Mouse (Mus musculus): Measurements from ENCODE around the gene Kcnn1. TPM values are rescaled to one million over a fixed set of nuclear protein-coding genes. Genes with fewer than 3 reads are reported as not detected.

The Kcnn1 gene
- polyA plus RNA-seq, 1 experiment from 2014 or later = 0.72 TPM

DNA sequence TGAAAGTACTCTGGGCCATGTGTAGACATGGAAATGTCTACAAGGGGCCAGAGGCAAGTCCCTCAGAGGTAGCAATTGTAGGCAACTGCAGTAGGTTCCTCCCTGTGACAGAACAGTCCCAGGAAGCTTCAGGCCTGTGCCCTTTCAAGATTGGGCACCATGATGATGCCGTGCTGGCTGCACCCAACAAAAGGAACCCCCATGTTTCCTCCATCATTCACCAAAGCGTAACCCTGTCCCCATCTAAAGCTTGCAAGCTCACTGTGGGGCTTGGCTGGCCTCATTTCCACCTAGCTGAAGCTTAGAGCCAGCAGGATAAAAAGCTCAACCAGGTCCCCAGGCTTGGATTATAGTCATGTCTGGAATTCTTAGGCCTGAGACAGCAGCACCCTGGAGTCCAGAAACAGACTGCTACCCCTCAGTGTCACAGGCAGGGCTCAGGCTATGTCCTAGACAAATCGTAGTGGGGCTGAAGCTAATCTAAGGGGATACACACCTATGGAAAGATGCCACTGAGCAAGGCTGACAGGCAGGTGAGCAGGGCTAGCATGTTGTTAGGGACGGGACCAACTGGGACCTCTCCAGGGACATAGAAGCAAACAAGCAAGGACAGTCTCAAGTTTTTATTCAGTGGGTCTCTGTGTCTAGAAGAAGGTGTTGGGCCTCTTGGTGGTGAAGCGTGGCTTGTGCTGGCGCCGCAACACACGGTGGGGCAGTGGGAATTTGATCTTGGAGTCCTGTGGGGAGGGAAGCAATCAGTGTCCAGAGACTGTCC lies 31.9 kb upstream of the Kcnn1 start:
- no peaks in the 10 kb centered on the region; the same call in 1 of the 2 replicates for H3K27me3 ChIP-seq (ENCODE audit: control insufficient read depth, insufficient read depth, low read length)
- H3K4me3 ChIP-seq (ENCODE audit: low read depth, low read length) = no peak overlapping the region
- H3K4me1 ChIP-seq (replicated peaks; ENCODE audit: control insufficient read depth, insufficient read depth) = peaks cover 4% of the 10 kb centered on the region; the same call in 1 of the 2 replicates
- H3K36me3 ChIP-seq (ENCODE audit: control insufficient read depth, insufficient read depth, low read length) = peaks cover 12% of the 10 kb centered on the region
- no peak for ATAC-seq (ENCODE audit: low FRiP score, low TSS enrichment)
- no peak for DNase-seq (ENCODE audit: low spot score)
- 85% methylated on average over 8 of the region's 8 CpGs for WGBS
- no peak overlapping the region for H3K4me2 ChIP-seq (replicated peaks; ENCODE audit: low read depth)
- H3K27ac ChIP-seq (replicated peaks) = no peak overlapping the region
- H3K9me3 ChIP-seq (ENCODE audit: control insufficient read depth, low read length) = no peaks in the 10 kb centered on the region
- H3K9ac ChIP-seq (ENCODE audit: low read length) = no peak overlapping the region
- TF ChIP-seq CTCF (IDR thresholded peaks at IDR 0.05; ENCODE audit: low read depth) (no peak), EP300 (optimal IDR thresholded peaks at IDR 0.05) (no peak)

DNA sequence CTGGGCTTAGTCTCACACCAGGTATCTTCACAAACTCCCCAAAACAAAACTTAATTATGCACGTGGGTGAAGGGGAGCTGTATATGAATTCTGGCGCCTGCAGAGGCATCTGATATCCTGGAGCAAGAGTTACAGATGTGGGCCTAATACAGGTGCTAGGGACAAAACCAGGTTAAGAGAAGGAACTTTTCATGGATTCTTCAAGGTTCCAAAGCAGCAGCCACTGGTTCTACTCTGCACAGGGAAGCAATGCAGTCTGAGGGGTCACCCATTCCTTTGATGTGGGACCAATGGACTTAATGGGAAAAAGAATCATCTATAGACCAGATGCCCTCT lies 31.3 kb upstream of the Kcnn1 start:
- Histone ChIP-seq H3K4me3 (ENCODE audit: low read depth, low read length) (no peak overlapping the region), H3K4me1 (replicated peaks; ENCODE audit: control insufficient read depth, insufficient read depth) (peaks cover 4% of the 10 kb centered on the region; the same call in 1 of the 2 replicates), H3K4me2 (replicated peaks; ENCODE audit: low read depth) (no peak overlapping the region), H3K36me3 (ENCODE audit: control insufficient read depth, insufficient read depth, low read length) (peaks cover 12% of the 10 kb centered on the region), H3K27me3 (ENCODE audit: control insufficient read depth, insufficient read depth, low read length) (no peaks in the 10 kb centered on the region; the same call in 1 of the 2 replicates), H3K9ac (ENCODE audit: low read length) (no peak overlapping the region), H3K27ac (replicated peaks) (no peak overlapping the region), H3K9me3 (ENCODE audit: control insufficient read depth, low read length) (no peaks in the 10 kb centered on the region)
- DNase-seq (ENCODE audit: low spot score) (no peak), ATAC-seq (ENCODE audit: low FRiP score, low TSS enrichment) (no peak)
- 41% methylated on average over 2 of the region's 2 CpGs for WGBS
- TF ChIP-seq CTCF (IDR thresholded peaks at IDR 0.05; ENCODE audit: low read depth) (no peak), EP300 (optimal IDR thresholded peaks at IDR 0.05) (no peak)

DNA sequence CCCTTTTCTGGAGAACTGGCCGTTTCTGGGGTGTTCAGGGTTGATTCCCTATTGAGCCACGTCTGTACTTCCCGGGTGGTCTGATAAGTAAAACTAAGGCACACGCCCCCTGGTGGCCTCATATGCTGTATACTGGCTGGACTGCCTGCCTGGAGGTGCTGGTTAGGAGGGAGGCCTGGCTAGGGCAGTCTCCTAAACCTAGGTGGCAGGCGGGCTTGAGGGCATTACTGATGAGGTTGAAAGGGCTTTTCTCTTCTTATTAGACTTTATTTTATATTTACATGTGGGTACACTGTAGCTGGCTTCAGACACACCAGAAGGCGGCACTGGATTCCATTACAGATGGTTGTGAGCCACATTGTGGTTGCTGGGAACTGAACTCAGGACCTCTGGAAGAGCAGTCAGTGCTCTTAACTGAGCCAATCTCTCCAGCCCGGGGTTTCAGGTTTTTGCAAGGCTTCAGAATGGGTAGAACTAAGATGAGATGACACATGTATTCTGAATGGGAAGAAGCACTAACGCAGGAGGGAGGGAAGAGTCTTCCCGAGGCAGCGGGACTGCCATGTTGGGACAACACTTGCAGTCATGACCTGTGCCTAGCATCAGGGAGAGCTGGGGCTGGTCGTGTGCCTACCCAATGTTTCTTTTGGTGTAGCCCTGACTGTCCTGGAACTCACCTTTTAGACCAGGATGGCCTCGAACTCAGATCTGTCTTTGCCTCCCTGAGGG lies 30.8 kb upstream of the Kcnn1 start:
- ATAC-seq (ENCODE audit: low FRiP score, low TSS enrichment) (peak; percentile 26; the same call in 1 of the 2 replicates), DNase-seq (ENCODE audit: low spot score) (peak; percentile 88)
- Histone ChIP-seq H3K4me2 (replicated peaks; ENCODE audit: low read depth) (no peak overlapping the region), H3K27ac (replicated peaks) (no peak overlapping the region), H3K27me3 (ENCODE audit: control insufficient read depth, insufficient read depth, low read length) (no peaks in the 10 kb centered on the region; the same call in 1 of the 2 replicates), H3K4me1 (replicated peaks; ENCODE audit: control insufficient read depth, insufficient read depth) (peaks cover 4% of the 10 kb centered on the region; the same call in 1 of the 2 replicates), H3K36me3 (ENCODE audit: control insufficient read depth, insufficient read depth, low read length) (peaks cover 12% of the 10 kb centered on the region), H3K4me3 (ENCODE audit: low read depth, low read length) (no peak overlapping the region), H3K9ac (ENCODE audit: low read length) (no peak overlapping the region), H3K9me3 (ENCODE audit: control insufficient read depth, low read length) (no peaks in the 10 kb centered on the region)
- 33% methylated on average over 12 of the region's 12 CpGs for WGBS
- TF ChIP-seq EP300 (optimal IDR thresholded peaks at IDR 0.05) (no peak), CTCF (IDR thresholded peaks at IDR 0.05; ENCODE audit: low read depth) (peak; percentile 83)

DNA sequence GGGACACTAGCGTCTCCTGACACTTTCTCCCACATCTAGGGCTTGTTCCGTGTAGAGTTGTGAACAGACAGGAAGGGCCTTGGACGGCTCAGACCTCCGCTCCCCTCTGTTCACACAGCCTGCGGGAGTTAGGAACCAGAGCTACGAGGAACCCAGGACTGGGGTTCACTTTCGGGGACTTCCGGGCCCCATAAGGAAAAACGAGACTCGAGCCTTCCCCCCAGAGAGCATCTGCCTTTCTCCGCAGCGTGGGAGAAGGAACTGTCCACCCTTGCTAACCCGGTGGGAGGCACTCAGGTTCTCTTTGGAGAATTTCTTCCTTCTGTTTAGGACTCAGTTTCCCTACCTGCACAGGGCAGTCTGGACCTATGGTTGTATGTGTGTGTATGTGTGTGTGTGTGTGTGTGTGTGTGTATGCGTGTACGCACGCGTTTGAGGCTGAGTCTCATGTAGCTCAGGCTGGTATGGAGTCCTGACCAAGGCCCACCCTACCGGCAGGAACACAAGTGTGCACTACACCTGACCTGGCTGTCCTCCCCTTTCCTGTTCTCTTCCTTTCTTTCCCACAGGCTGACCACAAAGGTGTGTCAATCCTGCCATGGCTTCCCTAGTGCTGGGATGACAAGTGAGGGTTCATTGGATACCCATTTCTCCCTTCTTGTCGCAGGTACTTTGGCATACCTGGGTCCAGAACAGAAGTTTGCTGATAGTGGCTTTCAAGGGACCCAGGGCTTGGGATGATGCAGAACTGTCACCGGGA lies 30.0 kb upstream of the Kcnn1 start:
- ATAC-seq (ENCODE audit: low FRiP score, low TSS enrichment) = no peak
- H3K4me2 ChIP-seq (replicated peaks; ENCODE audit: low read depth) = peak overlapping the region; percentile 44
- DNase-seq (ENCODE audit: low spot score) = no peak
- WGBS = 28% methylated on average over 20 of the region's 20 CpGs
- H3K27me3 ChIP-seq (ENCODE audit: control insufficient read depth, insufficient read depth, low read length) = no peaks in the 10 kb centered on the region; the same call in 1 of the 2 replicates
- peak overlapping the region; percentile 25 for H3K4me3 ChIP-seq (ENCODE audit: low read depth, low read length)
- TF ChIP-seq CTCF (IDR thresholded peaks at IDR 0.05; ENCODE audit: low read depth) = no peak
- TF ChIP-seq EP300 (optimal IDR thresholded peaks at IDR 0.05) = no peak
- no peaks in the 10 kb centered on the region for H3K9me3 ChIP-seq (ENCODE audit: control insufficient read depth, low read length)
- peaks cover 4% of the 10 kb centered on the region; the same call in 1 of the 2 replicates for H3K4me1 ChIP-seq (replicated peaks; ENCODE audit: control insufficient read depth, insufficient read depth)
- H3K36me3 ChIP-seq (ENCODE audit: control insufficient read depth, insufficient read depth, low read length) = peaks cover 12% of the 10 kb centered on the region
- peak overlapping the region; percentile 48; the same call in 1 of the 2 replicates for H3K9ac ChIP-seq (ENCODE audit: low read length)
- no peak overlapping the region for H3K27ac ChIP-seq (replicated peaks)

DNA sequence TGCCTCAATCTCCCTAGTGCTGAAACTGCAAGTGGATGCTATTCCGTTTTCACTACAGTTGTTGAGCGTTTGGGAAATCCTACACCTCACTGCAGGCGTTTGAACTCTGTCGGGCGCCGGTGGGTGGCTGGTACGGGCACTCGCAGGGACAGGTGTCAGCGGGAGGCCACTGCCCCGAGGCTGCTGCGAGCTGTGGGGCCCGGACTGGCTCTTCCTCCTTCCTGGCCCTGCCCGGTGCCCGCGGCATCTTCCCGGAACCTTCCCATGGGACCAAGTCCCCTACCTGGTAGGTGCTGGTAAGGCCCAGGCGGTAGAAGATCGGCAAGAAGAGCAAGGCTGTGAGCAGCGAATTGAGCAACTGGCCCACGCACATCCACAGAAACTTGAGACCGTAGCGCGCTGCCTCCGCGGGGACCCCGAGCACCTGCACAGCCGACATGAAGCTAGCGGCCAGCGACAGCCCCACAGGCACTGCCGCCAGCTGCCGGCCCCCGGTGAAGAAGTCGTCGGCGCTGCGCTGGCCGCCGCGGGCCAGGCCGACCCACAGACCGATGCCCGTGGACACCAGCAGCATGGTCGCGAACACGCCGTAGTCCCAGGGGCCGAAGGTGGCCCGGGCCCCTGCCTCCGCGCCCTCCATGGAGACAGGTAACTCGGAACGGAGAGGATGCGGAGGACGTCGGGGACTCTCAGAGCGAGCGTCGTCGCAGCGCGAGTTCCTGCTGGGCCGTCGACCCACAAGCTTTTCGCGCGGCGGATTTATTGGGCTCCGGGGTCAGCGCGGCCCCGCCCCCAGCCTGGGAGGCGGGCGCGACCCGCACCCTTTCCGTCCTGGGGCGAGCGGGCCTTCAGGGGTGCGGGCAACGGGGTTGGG lies 29.2 kb upstream of the Kcnn1 start, which contains the start of gene Slc5a5:
Gene Slc5a5 (minus strand): TSS at position 736 of the 874 bp plus-strand sequence.
- Histone ChIP-seq H3K4me2 (replicated peaks; ENCODE audit: low read depth) (peak within 1 kb of the TSS; percentile 44), H3K9ac (ENCODE audit: low read length) (peak within 1 kb of the TSS; percentile 48; the same call in 1 of the 2 replicates), H3K27me3 (ENCODE audit: control insufficient read depth, insufficient read depth, low read length) (no peaks in the 10 kb centered on the region; the same call in 1 of the 2 replicates), H3K36me3 (ENCODE audit: control insufficient read depth, insufficient read depth, low read length) (peaks cover 12% of the 10 kb centered on the region), H3K4me1 (replicated peaks; ENCODE audit: control insufficient read depth, insufficient read depth) (peaks cover 4% of the 10 kb centered on the region; the same call in 1 of the 2 replicates), H3K9me3 (ENCODE audit: control insufficient read depth, low read length) (no peaks in the 10 kb centered on the region), H3K27ac (replicated peaks) (no peak within 1 kb of the TSS), H3K4me3 (ENCODE audit: low read depth, low read length) (peak within 1 kb of the TSS; percentile 25)
- TF ChIP-seq CTCF (IDR thresholded peaks at IDR 0.05; ENCODE audit: low read depth) (no peak), EP300 (optimal IDR thresholded peaks at IDR 0.05) (no peak)
- WGBS = 6% methylated on average over 73 of the region's 80 CpGs
- DNase-seq (ENCODE audit: low spot score) = peak; percentile 41
- ATAC-seq (ENCODE audit: low FRiP score, low TSS enrichment) = no peak

All from stomach, postnatal 0 days (tissue).